Mouse (Mus musculus) stomach, embryonic 14.5 days (tissue): ENCODE data around the gene Lamtor2. TPM values are rescaled to one million over a fixed set of nuclear protein-coding genes. Genes with fewer than 3 reads are reported as not detected.

Experiments
- ATAC-seq: fragments of 200-750 bp; cut with Nextera tagmentation; 2 replicates; pipeline ENCODE4 v1.8.0; 2017; ENCODE audit warnings: low read depth, moderate TSS enrichment; ENCODE audit not compliant: insufficient number of reproducible peaks, insufficient read depth, low FRiP score
- H3K27ac ChIP-seq: fragments of 300-500 bp; sonication (generic); 2 replicates; pipeline ENCODE4 v1.5.1; 2014; ENCODE audit warnings: mild to moderate bottlenecking, low read length, moderate library complexity, mixed read lengths
- H3K27me3 ChIP-seq: fragments of 300-500 bp; sonication (generic); 2 replicates; pipeline ENCODE4 v1.6.1; 2014; ENCODE audit warnings: low read length, control low read depth, mixed read lengths; ENCODE audit not compliant: control insufficient read depth, insufficient read depth
- H3K36me3 ChIP-seq: fragments of 300-500 bp; sonication (generic); 2 replicates; pipeline ENCODE4 v1.6.1; 2014; ENCODE audit warnings: mild to moderate bottlenecking, control low read depth, low read length, moderate library complexity, mixed read lengths; ENCODE audit not compliant: control insufficient read depth, insufficient read depth
- H3K4me1 ChIP-seq: fragments of 300-500 bp; sonication (generic); 2 replicates; pipeline ENCODE4 v1.6.1; 2014; ENCODE audit warnings: low read length, control low read depth, mixed read lengths; ENCODE audit not compliant: control insufficient read depth, insufficient read depth
- H3K4me2 ChIP-seq: fragments of 300-500 bp; sonication (generic); replicated peaks from 2 replicates; pipeline ENCODE4 v1.6.1; 2014; ENCODE audit warnings: low read depth, low read length, control low read depth
- H3K4me3 ChIP-seq: fragments of 300-500 bp; sonication (generic); 2 replicates; pipeline ENCODE4 v1.5.1; 2014; ENCODE audit warnings: low read depth, low read length, control low read depth
- H3K9ac ChIP-seq: fragments of 300-500 bp; sonication (generic); replicated peaks from 2 replicates; pipeline ENCODE4 v1.6.1; 2014; ENCODE audit warnings: low read depth, mild to moderate bottlenecking, control low read depth, low read length, moderate library complexity, mixed read lengths
- H3K9me3 ChIP-seq: fragments of 300-500 bp; sonication (generic); 2 replicates; pipeline ENCODE4 v1.6.1; 2016; ENCODE audit warnings: low read depth, low read length, control low read depth; ENCODE audit not compliant: control insufficient read depth
- WGBS: fragments of 180-500 bp; shearing (Covaris S2); extraction: QIAGEN DNeasy Blood & Tissue Kit; methylation state at CpG from one replicate; pipeline ENCODE4 v1.1.7; 2014; 5-methylcytosine and 5-hydroxymethylcytosine counted together
- polyA plus RNA-seq: library from polyadenylated mRNA; unstranded; fragments of >200 nt; fragmentation: Nextera tagmentation; extraction: Ambion mirVana; gene quantifications from 2 replicates; pipeline ENCODE4 v1.2.1, GENCODE M21; 2014

Lamtor2 gene
- polyA plus RNA-seq, 1 experiment from 2014 or later, result 84.8 TPM

DNA sequence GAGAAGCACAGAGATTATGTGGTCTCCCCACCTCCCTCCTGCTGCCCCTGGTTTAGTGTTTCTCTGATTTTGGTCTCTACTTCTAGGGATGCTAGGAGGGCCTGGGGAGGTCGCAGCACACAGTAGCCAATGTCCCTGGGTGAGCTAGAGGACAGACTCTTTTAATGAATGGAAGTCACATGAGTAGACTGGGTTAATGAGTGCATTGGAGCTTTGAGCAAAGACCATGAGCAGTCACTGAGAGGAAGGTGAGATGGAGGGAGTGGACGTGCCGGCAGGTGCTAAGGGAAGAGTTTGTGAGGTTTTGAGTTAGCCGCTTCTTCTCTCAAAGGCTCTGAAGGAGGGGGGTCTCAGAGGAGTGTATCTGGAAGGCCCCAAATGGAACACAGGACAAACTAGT is 17.3 kb downstream of the Lamtor2 start:
- Histone ChIP-seq H3K4me3 (peak overlapping the region; percentile 67; the same call in 1 of the 2 replicates), H3K9me3 (no peaks in the 10 kb centered on the region), H3K4me1 (peaks cover 53% of the 10 kb centered on the region), H3K27ac (no peak overlapping the region), H3K36me3 (peaks cover 39% of the 10 kb centered on the region), H3K4me2 (peak overlapping the region; percentile 74), H3K9ac (no peak overlapping the region; the same call in 1 of the 2 replicates), H3K27me3 (no peaks in the 10 kb centered on the region)
- WGBS, result 46% methylated on average over 4 of the region's 4 CpGs
- no peak for ATAC-seq

DNA sequence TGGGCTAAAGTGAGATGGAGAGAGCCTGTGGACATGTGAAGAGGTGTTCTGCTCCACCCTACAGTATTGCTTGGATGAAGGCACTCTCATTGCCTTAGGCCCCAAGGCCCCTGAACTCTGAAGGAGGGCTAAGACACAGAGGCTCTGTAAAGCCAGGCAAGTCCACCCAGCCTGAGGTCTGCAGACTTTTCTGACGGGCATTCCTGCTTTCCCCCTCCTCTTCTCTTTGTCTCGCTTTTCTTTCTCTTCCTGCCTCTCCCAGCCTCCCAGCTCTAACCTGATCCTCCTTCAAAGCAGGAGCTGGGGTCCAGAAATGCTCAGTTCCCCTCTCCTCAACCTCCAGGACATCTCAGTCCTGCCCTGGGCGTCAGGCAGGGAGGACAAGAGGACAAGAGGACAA is 17.9 kb downstream of the Lamtor2 start:
- no peak overlapping the region; the same call in 1 of the 2 replicates for H3K9ac ChIP-seq
- H3K9me3 ChIP-seq, result no peaks in the 10 kb centered on the region
- H3K4me3 ChIP-seq, result peak overlapping the region; percentile 67; the same call in 1 of the 2 replicates
- ATAC-seq, result no peak
- 11% methylated on average over 3 of the region's 3 CpGs for WGBS
- H3K4me2 ChIP-seq, result peak overlapping the region; percentile 74
- H3K36me3 ChIP-seq, result peaks cover 34% of the 10 kb centered on the region
- H3K27ac ChIP-seq, result no peak overlapping the region
- peaks cover 56% of the 10 kb centered on the region for H3K4me1 ChIP-seq
- H3K27me3 ChIP-seq, result no peaks in the 10 kb centered on the region

GRCm38 (mm10) chr3:88533706-88534105 is 19.2 kb downstream of the Lamtor2 start:
- H3K36me3 ChIP-seq, result peaks cover 29% of the 10 kb centered on the region
- 0% methylated on average over 5 of the region's 5 CpGs for WGBS
- no peak for ATAC-seq
- H3K4me3 ChIP-seq, result peak overlapping the region; percentile 67
- peaks cover 62% of the 10 kb centered on the region for H3K4me1 ChIP-seq
- no peaks in the 10 kb centered on the region for H3K9me3 ChIP-seq
- peak overlapping the region; percentile 94 for H3K9ac ChIP-seq
- peak overlapping the region; percentile 74 for H3K4me2 ChIP-seq
- H3K27ac ChIP-seq, result peak overlapping the region; percentile 98; the same call in 1 of the 2 replicates
- H3K27me3 ChIP-seq, result no peaks in the 10 kb centered on the region

GRCm38 (mm10) chr3:88532689-88533511 is 20.0 kb downstream of the Lamtor2 start:
- peak overlapping the region; percentile 74 for H3K4me2 ChIP-seq
- no peaks in the 10 kb centered on the region for H3K27me3 ChIP-seq
- H3K36me3 ChIP-seq, result peaks cover 21% of the 10 kb centered on the region
- no peaks in the 10 kb centered on the region for H3K9me3 ChIP-seq
- H3K4me1 ChIP-seq, result peaks cover 58% of the 10 kb centered on the region
- H3K27ac ChIP-seq, result peak overlapping the region; percentile 98
- ATAC-seq, result peak; percentile 9; the same call in 1 of the 2 replicates
- H3K9ac ChIP-seq, result peak overlapping the region; percentile 94
- peak overlapping the region; percentile 67 for H3K4me3 ChIP-seq
- WGBS, result under 1% methylated on average over 40 of the region's 40 CpGs

GRCm38 (mm10) chr3:88532299-88532674 is 20.6 kb downstream of the Lamtor2 start, which contains the start of gene Mex3a:
Gene Mex3a, plus strand, starts transcription at chr3:88532395.
- no peaks in the 10 kb centered on the region for H3K9me3 ChIP-seq
- no peak for ATAC-seq
- peak within 1 kb of the TSS; percentile 98 for H3K27ac ChIP-seq
- peak within 1 kb of the TSS; percentile 91 for H3K4me2 ChIP-seq
- H3K4me3 ChIP-seq, result peak within 1 kb of the TSS; percentile 67
- peak within 1 kb of the TSS; percentile 94 for H3K9ac ChIP-seq
- H3K36me3 ChIP-seq, result peaks cover 15% of the 10 kb centered on the region
- WGBS, result under 1% methylated on average over 30 of the region's 31 CpGs
- H3K27me3 ChIP-seq, result no peaks in the 10 kb centered on the region
- H3K4me1 ChIP-seq, result peaks cover 58% of the 10 kb centered on the region

GRCm38 (mm10) chr3:88531348-88532298 is 21.3 kb downstream of the Lamtor2 start:
- Histone ChIP-seq H3K9ac (peak overlapping the region; percentile 94), H3K4me1 (peaks cover 55% of the 10 kb centered on the region), H3K9me3 (no peaks in the 10 kb centered on the region), H3K4me3 (peak overlapping the region; percentile 67), H3K27me3 (no peaks in the 10 kb centered on the region), H3K27ac (peak overlapping the region; percentile 98), H3K36me3 (peaks cover 8% of the 10 kb centered on the region), H3K4me2 (peak overlapping the region; percentile 91)
- under 1% methylated on average over 54 of the region's 63 CpGs for WGBS
- ATAC-seq, result peak; percentile 87

- 13% methylated on average over 11 of the region's 11 CpGs for WGBS
- Histone ChIP-seq H3K4me1 (peaks cover 41% of the 10 kb centered on the region), H3K36me3 (no peaks in the 10 kb centered on the region; the same call in 1 of the 2 replicates), H3K9me3 (no peaks in the 10 kb centered on the region), H3K9ac (peak overlapping the region; percentile 94), H3K4me3 (peak overlapping the region; percentile 67), H3K4me2 (peak overlapping the region; percentile 91), H3K27ac (peak overlapping the region; percentile 98), H3K27me3 (no peaks in the 10 kb centered on the region)
- ATAC-seq, result no peak
Observed at GRCm38 (mm10) chr3:88530082-88530864, 22.6 kb downstream of the Lamtor2 start.
